Mouse (Mus musculus): ENCODE results near the gene Dkkl1. TPM values are rescaled to one million over a fixed set of nuclear protein-coding genes. Genes with fewer than 3 reads are reported as not detected.

Dkkl1 gene
- polyA plus RNA-seq, 1 experiment: not detected

DNA sequence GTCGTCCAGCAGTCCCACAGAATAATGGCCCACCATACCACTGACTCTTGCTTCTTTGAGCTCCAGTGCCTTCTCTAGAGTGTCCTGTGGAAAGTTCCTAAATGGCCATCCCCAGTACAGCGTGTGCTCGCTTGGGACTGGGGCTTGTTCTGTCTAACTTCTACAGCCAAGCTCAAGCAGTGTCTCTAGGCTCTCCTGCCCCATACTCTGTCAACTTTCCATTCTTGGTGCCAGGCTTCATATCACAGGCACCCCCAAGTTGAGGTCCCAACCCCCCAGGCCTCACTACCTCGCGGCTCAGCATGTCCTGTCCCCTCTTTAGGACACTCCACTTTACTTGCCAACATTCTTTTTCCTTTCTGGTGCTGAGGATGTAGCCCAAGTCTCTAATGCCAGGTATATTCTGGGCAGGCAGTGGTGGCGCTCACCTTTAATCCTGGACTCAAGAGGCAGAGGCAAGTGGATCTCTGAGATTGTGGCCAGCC lies 51.6 kb downstream of the Dkkl1 start:
- Histone ChIP-seq H3K4me1 (ENCODE audit: control insufficient read depth, insufficient read depth, low read length) (no peaks in the 10 kb centered on the region), H3K27ac (ENCODE audit: control insufficient read depth, insufficient read depth, low read depth, low read length, poor library complexity) (no peak overlapping the region), H3K4me3 (replicated peaks; ENCODE audit: control insufficient read depth, low read depth, low read length) (no peak overlapping the region)
- TF ChIP-seq CTCF (IDR thresholded peaks at IDR 0.05; ENCODE audit: control insufficient read depth, insufficient read depth, low read length): no peak
- TF ChIP-seq POLR2A (IDR thresholded peaks at IDR 0.05; ENCODE audit: borderline replicate concordance, control insufficient read depth, low read depth, low read length): no peak
- 85% methylated on average over 6 of the region's 6 CpGs for WGBS

DNA sequence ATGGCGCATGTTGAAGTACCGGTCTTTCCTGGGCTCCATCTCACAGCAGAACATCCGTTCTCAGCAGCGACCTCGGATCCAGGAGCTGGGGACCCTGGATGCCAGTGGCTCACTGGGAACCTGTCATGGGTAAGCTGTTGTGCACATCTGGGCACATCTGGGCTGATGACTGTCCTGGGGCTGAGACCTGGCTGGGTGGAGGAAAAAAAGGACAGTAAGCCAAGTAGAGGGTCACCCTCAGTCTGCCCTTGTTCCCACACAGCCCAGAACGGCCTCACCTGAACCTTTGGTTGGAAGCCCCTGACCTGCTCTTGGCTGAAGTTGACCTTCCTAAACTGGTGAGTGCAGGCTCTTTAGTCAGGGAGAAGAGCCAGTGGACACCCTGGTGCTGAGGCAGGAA lies 53.0 kb downstream of the Dkkl1 start:
- TF ChIP-seq POLR2A (IDR thresholded peaks at IDR 0.05; ENCODE audit: borderline replicate concordance, control insufficient read depth, low read depth, low read length): no peak
- TF ChIP-seq CTCF (IDR thresholded peaks at IDR 0.05; ENCODE audit: control insufficient read depth, insufficient read depth, low read length): no peak
- WGBS: 88% methylated on average over 6 of the region's 6 CpGs
- no peak overlapping the region for H3K4me3 ChIP-seq (replicated peaks; ENCODE audit: control insufficient read depth, low read depth, low read length)
- no peaks in the 10 kb centered on the region for H3K4me1 ChIP-seq (ENCODE audit: control insufficient read depth, insufficient read depth, low read length)
- H3K27ac ChIP-seq (ENCODE audit: control insufficient read depth, insufficient read depth, low read depth, low read length, poor library complexity): no peak overlapping the region

Other genes starting within 250 kb of the Dkkl1 start
- gene Cpt1c, start 237.3 kb downstream of the Dkkl1 start, polyA plus RNA-seq (2011; ENCODE audit: insufficient read depth, insufficient read length, low replicate concordance, missing spikeins): 6.5 TPM in 2 replicates
- 192 and 337 TPM in 2 replicates for gene Prmt1, start 225.6 kb downstream of the Dkkl1 start, polyA plus RNA-seq (2011; ENCODE audit: insufficient read depth, insufficient read length, low replicate concordance, missing spikeins)
- 71.4 and 165 TPM in 2 replicates for gene Irf3, start 214.5 kb downstream of the Dkkl1 start, polyA plus RNA-seq (2011; ENCODE audit: insufficient read depth, insufficient read length, low replicate concordance, missing spikeins)
- 28.9 and 40.8 TPM in 2 replicates for gene Bcl2l12, start 213.4 kb downstream of the Dkkl1 start, polyA plus RNA-seq (2011; ENCODE audit: insufficient read depth, insufficient read length, low replicate concordance, missing spikeins)
- 45.6 and 72.1 TPM in 2 replicates for gene Scaf1, start 195.8 kb downstream of the Dkkl1 start, polyA plus RNA-seq (2011; ENCODE audit: insufficient read depth, insufficient read length, low replicate concordance, missing spikeins)
- gene Rras, start 194.2 kb downstream of the Dkkl1 start, polyA plus RNA-seq (2011; ENCODE audit: insufficient read depth, insufficient read length, low replicate concordance, missing spikeins): 11.0 and 14.9 TPM in 2 replicates
- gene Prr12, start 159.3 kb downstream of the Dkkl1 start, polyA plus RNA-seq (2011; ENCODE audit: insufficient read depth, insufficient read length, low replicate concordance, missing spikeins): 8.6 and 14.3 TPM in 2 replicates
- gene Nosip, start 149.7 kb downstream of the Dkkl1 start, polyA plus RNA-seq (2011; ENCODE audit: insufficient read depth, insufficient read length, low replicate concordance, missing spikeins): 31.8 and 44.8 TPM in 2 replicates
- gene Prrg2, start 149.5 kb downstream of the Dkkl1 start, polyA plus RNA-seq (2011; ENCODE audit: insufficient read depth, insufficient read length, low replicate concordance, missing spikeins): 13.8 and 18.2 TPM in 2 replicates
- 10.6 and 16.0 TPM in 2 replicates for gene Rcn3, start 119.9 kb downstream of the Dkkl1 start, polyA plus RNA-seq (2011; ENCODE audit: insufficient read depth, insufficient read length, low replicate concordance, missing spikeins)
- 13.9 and 19.1 TPM in 2 replicates for gene Fcgrt, start 108.3 kb downstream of the Dkkl1 start, polyA plus RNA-seq (2011; ENCODE audit: insufficient read depth, insufficient read length, low replicate concordance, missing spikeins)
- 982 and 1,240 TPM in 2 replicates for gene Rps11, start 87.7 kb downstream of the Dkkl1 start, polyA plus RNA-seq (2011; ENCODE audit: insufficient read depth, insufficient read length, low replicate concordance, missing spikeins)
- gene Rpl13a, start 83.4 kb downstream of the Dkkl1 start, polyA plus RNA-seq (2011; ENCODE audit: insufficient read depth, insufficient read length, low replicate concordance, missing spikeins): 2,527 and 4,441 TPM in 2 replicates
- gene Gm45713, start 75.9 kb downstream of the Dkkl1 start, polyA plus RNA-seq (2011; ENCODE audit: insufficient read depth, insufficient read length, low replicate concordance, missing spikeins): not detected in 2 replicates
- gene Flt3l, start 75.7 kb downstream of the Dkkl1 start, polyA plus RNA-seq (2011; ENCODE audit: insufficient read depth, insufficient read length, low replicate concordance, missing spikeins): 32.5 and 85.0 TPM in 2 replicates
- gene Pih1d1, start 57.8 kb downstream of the Dkkl1 start, polyA plus RNA-seq (2011; ENCODE audit: insufficient read depth, insufficient read length, low replicate concordance, missing spikeins): 39.2 and 92.4 TPM in 2 replicates
- gene Aldh16a1, start 57.6 kb downstream of the Dkkl1 start, polyA plus RNA-seq (2011; ENCODE audit: insufficient read depth, insufficient read length, low replicate concordance, missing spikeins): 49.6 and 113 TPM in 2 replicates
- gene Slc17a7, start 48.2 kb downstream of the Dkkl1 start, polyA plus RNA-seq (2011; ENCODE audit: insufficient read depth, insufficient read length, low replicate concordance, missing spikeins): 1.3 TPM in 1 of 2 replicates, not detected in the other
- 1.2 TPM in 1 of 2 replicates, not detected in the other for gene Gfy, start 32.6 kb downstream of the Dkkl1 start, polyA plus RNA-seq (2011; ENCODE audit: insufficient read depth, insufficient read length, low replicate concordance, missing spikeins)
- gene Pth2, start 31.2 kb downstream of the Dkkl1 start, polyA plus RNA-seq (2011; ENCODE audit: insufficient read depth, insufficient read length, low replicate concordance, missing spikeins): not detected in 2 replicates
- not detected in 2 replicates for gene Ccdc155, start 7.3 kb downstream of the Dkkl1 start, polyA plus RNA-seq (2011; ENCODE audit: insufficient read depth, insufficient read length, low replicate concordance, missing spikeins)
- 5.0 and 10.9 TPM in 2 replicates for gene Tead2, start 3.6 kb upstream of the Dkkl1 start, polyA plus RNA-seq (2011; ENCODE audit: insufficient read depth, insufficient read length, low replicate concordance, missing spikeins)
- 214 and 405 TPM in 2 replicates for gene Cd37, start 27.0 kb upstream of the Dkkl1 start, polyA plus RNA-seq (2011; ENCODE audit: insufficient read depth, insufficient read length, low replicate concordance, missing spikeins)
- not detected in 2 replicates for gene Slc6a16, start 28.9 kb upstream of the Dkkl1 start, polyA plus RNA-seq (2011; ENCODE audit: insufficient read depth, insufficient read length, low replicate concordance, missing spikeins)
- gene Slc6a21, start 65.4 kb upstream of the Dkkl1 start, polyA plus RNA-seq (2011; ENCODE audit: insufficient read depth, insufficient read length, low replicate concordance, missing spikeins): not detected in 2 replicates
- gene Trpm4, start 121.6 kb upstream of the Dkkl1 start, polyA plus RNA-seq (2011; ENCODE audit: insufficient read depth, insufficient read length, low replicate concordance, missing spikeins): 2.6 and 3.9 TPM in 2 replicates
- gene Hrc, start 123.1 kb upstream of the Dkkl1 start, polyA plus RNA-seq (2011; ENCODE audit: insufficient read depth, insufficient read length, low replicate concordance, missing spikeins): 1.5 and 1.7 TPM in 2 replicates
- gene Ppfia3, start 154.9 kb upstream of the Dkkl1 start, polyA plus RNA-seq (2011; ENCODE audit: insufficient read depth, insufficient read length, low replicate concordance, missing spikeins): not detected in 2 replicates
- gene Lin7b, start 158.4 kb upstream of the Dkkl1 start, polyA plus RNA-seq (2011; ENCODE audit: insufficient read depth, insufficient read length, low replicate concordance, missing spikeins): not detected in 2 replicates
- 753 and 781 TPM in 2 replicates for gene Snrnp70, start 183.6 kb upstream of the Dkkl1 start, polyA plus RNA-seq (2011; ENCODE audit: insufficient read depth, insufficient read length, low replicate concordance, missing spikeins)
- gene Kcna7, start 193.5 kb upstream of the Dkkl1 start, polyA plus RNA-seq (2011; ENCODE audit: insufficient read depth, insufficient read length, low replicate concordance, missing spikeins): not detected in 2 replicates
- gene Ntf5, start 201.5 kb upstream of the Dkkl1 start, polyA plus RNA-seq (2011; ENCODE audit: insufficient read depth, insufficient read length, low replicate concordance, missing spikeins): 1.8 TPM in 1 of 2 replicates, not detected in the other
- gene Lhb, start 208.7 kb upstream of the Dkkl1 start, polyA plus RNA-seq (2011; ENCODE audit: insufficient read depth, insufficient read length, low replicate concordance, missing spikeins): not detected in 2 replicates
- gene Gys1, start 222.7 kb upstream of the Dkkl1 start, polyA plus RNA-seq (2011; ENCODE audit: insufficient read depth, insufficient read length, low replicate concordance, missing spikeins): 11.3 and 17.4 TPM in 2 replicates
- 61.4 and 66.3 TPM in 2 replicates for gene Ruvbl2, start 225.9 kb upstream of the Dkkl1 start, polyA plus RNA-seq (2011; ENCODE audit: insufficient read depth, insufficient read length, low replicate concordance, missing spikeins)
- 2,067 and 2,131 TPM in 2 replicates for gene Ftl1, start 247.7 kb upstream of the Dkkl1 start, polyA plus RNA-seq (2011; ENCODE audit: insufficient read depth, insufficient read length, low replicate concordance, missing spikeins)

Data from bone marrow, adult 2 months (tissue).